Mouse (Mus musculus): Measurements from ENCODE around the gene Pfas. TPM values are rescaled to one million over a fixed set of nuclear protein-coding genes. Genes with fewer than 3 reads are reported as not detected.
A peak's percentile ranks its signal among the peaks of the same experiment; 100 is the strongest.
"Not testable (repeated sequence)": the region's sequence is repeated elsewhere in the genome, so short reads cannot be mapped to it uniquely, and the experiment has no call there.

Gene Pfas
- total and polyA plus RNA-seq, 3 experiments = 16.7 to 28.6 (median 23.7) TPM

DNA sequence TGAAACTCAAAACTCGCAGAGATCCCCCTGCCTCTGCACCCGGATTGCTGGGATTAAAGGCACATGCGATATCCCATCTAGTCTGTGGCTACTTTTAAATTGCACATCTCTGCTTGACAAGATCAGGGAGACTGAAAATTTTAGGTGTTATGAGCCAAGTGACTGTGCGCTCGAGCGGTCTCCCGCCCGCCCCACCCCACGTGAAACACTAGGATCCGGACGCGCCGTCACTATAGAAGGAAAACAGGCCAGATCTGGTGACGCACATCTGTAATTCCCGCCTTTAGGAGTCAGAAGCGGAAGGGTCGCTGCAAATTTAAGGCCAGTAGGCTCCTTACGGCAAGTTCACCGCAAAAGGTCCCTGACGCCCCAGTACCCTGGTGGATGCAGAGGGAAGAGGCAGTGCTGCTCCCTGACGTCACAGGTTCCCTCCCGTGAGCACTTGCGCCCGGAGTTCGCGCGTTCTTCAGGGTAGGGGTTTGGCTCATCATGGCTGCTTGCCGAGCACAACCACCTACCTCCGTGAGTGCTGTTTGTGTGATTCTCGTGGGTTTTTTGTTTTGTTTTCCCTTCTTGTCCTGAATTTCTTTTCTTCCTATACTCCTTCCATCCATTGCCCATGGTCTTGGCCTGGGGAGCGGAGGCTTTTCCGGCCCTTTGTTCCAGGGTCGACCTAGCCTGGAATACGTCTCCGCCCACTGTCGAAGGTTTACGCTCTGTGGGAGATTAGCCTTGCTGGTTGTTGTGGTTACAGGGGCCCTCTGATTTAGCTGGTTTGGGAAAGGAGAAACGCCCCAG lies 7.6 kb upstream of the Pfas start, which contains the start of gene Ctc1:
Gene Ctc1, plus strand, starts transcription at position 268 of the 798 bp plus-strand sequence.
- DNase-seq = peak; percentile 93

DNA sequence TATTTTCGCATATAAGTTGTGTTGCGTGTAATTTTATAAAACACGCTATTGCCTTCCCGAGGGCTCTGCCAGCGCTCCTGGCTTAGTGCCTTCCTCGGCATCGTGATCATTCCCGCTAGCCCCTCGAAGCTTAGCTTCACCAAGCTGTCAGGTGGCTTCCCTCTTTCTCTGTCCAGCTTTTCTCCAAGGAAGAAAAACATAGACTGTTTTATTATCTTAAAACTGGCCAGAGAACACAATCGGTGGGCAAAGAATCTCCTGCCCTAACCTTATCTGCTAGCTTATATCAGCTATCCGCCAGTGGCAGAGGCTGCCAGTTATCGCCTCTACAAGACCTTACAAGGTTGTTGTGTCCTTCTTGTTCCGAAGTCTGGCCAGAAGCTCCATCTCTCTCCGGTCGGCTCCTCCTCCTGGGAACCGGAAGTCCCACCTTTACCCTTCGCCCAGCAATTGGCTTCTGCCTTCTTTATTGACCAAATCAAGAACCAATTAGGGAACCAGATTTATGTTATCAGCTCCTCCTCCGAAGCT lies 3.9 kb upstream of the Pfas start:
- peak; percentile 94 for DNase-seq

DNA sequence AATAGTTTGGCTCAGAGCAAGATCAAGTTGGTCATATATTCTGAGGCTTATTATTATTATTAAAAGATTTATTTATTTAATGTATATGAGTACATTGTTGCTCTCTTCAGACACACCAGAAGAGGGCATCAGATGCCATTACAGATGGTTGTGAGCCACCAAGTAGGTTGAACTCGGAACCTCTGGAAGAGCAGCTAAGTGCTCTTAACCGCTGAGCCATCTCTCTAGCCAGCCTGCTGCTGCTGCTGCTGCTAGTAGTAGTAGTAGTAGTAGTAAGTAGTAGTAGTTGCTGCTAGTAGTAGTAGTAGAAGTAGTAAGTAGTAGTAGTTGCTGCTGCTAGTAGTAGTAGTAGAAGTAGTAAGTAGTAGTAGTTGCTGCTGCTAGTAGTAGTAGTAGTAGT lies 3.2 kb upstream of the Pfas start:
- DNase-seq = not testable (repeated sequence)

DNA sequence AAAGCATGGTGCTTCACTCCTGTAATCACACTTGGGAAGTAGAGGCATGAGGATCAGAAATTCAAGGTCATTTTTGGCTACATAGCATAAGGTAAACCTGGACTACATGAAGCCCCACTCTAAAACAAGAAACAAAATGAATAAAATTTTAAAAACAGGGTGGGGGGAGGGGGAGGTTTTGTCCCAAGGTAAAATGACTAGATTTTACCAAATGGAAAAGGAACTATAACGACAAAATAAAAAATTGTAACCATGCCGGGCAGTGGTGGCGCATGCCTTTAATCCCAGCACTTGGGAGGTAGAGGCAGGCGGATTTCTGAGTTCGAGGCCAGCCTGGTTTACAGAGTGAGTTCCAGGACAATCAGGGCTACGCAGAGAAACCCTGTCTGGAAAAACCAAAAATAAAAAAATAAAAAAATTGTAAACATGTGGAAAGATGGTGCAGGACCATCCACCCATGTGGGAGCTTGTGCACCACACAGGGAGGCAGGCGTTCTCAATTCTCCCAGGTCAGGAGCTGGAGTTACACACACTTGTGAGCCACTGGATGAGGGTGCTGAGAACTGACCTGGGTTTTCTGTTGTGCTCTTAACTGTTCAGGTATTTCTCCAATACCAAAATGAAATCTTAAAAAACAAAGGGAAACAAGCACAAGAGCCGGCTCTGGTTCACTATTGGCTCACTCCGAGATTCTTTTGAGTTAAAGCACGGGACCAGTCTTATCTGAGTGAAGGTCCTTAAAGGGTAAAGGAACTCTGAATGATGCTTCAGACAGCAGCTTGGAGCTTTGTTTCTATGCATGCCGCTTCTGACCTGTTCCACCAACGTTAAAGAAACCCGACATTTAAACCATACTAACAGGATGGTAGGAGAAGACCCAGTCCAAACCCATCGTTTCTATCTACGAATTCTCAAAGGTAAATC lies 2.4 kb upstream of the Pfas start:
- DNase-seq = no peak

DNA sequence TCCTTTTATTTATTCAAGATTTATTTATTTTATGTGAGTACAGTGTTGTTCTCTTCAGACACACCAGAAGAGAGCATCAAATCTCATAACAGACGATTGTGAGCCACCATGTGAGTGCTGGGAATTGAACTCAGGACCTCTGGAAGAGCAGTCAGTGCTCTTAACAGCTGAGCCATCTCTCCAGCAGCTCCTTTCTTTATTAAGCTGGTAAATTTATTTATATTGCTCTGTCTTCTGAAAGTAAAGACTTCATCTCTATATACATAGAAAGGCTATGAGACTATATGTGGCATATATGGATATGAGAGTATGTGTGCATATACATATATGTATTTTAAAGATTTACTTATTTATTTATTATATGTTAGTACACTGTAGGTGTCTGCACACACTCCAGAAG lies 1.2 kb upstream of the Pfas start:
- no peak for DNase-seq

DNA sequence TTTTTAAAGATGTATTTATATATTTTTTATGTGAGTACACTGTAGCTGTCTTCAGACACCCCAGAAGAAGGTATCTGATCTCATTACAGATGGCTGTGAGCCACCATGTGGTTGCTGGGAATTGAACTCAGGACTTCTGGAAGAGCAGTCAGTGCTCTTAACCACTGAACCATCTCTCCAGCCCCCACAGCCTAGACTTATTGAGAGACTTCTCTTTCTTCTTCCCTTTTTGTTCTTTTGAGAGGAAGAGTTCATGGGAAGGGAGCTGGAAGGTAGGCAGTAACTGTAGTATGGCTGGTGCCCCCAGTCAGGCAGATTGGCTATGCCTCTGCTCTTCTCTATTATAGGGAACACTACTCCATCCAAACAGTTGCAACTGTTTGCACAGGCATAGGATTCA lies 1.7 kb downstream of the Pfas start:
- DNase-seq = not testable (repeated sequence)

DNA sequence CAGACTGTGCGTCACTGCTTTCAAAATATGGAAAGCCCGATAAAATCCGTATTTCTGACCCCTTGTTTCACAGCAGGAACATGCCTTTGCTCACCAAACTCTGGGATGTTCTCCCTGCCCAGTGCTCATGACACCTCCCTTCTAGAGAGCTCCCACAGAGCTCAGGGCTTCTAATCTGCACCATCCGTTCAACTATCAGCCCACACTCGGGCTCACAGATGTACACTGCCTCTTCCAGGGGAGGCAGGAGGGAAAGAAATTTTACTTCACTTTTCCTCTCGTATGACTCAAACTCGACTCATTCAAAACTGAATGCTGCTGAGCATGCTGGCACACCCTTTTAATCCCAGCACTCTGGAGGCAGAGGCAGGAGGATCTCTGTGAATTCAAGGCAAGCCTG lies 3.1 kb downstream of the Pfas start:
- DNase-seq = no peak

DNA sequence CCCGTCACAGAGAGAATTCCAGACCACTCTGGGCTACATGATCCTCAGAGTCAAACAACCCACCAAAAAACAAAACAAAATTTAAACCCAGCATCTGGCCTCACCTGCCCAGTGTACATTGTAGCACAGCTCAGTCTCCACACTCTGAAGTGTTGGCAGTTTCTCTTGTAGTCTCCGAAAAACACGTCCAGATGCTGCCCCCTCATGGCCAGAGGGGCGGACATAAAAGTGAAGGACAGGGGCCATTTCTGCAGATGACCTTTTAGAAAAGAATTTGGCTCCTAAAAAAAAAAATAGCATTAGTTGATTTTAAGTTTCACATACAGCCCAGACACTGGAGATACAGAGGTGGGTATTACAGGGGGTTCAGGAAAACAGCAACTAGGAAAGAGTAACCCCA lies 4.7 kb downstream of the Pfas start:
- peak; percentile 69 for DNase-seq

DNA sequence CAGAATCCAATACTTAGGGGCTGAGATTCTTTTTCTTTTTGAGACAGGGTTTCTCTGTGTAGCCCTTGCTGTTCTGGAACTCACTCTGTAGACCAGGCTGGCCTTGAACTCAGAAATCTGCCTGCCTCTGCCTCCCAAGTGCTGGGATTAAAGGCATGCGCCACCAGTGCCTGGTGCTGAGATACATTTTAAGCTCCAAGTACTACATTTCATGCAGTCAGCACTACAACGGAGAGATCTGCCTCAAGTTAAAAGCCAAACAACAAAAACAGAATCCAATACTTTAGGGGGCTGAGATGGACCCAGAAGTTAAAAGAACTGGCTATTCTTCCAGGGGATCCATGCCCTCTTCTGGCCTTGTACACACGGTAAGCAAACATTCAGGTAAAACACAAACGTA lies 5.5 kb downstream of the Pfas start:
- not testable (repeated sequence) for DNase-seq

DNA sequence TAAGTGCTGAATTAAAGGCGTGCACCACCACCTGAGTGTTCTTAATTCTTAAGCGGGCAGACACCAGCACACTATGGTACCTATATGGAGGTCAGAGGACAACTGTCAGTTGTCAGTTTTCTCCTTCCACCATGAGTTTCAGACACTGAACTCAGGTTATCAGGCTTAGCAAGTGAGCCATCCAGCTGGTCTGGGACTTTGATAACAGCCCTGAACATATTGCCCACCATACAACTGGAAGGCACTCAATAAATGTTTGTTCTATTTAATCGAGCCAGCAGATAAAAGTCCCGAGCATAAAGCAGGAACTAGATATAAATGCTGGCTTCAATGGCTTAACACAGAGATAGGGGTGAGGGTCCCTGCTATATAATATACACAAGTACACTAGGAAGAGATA lies 11.2 kb downstream of the Pfas start:
- DNase-seq = no peak

DNA sequence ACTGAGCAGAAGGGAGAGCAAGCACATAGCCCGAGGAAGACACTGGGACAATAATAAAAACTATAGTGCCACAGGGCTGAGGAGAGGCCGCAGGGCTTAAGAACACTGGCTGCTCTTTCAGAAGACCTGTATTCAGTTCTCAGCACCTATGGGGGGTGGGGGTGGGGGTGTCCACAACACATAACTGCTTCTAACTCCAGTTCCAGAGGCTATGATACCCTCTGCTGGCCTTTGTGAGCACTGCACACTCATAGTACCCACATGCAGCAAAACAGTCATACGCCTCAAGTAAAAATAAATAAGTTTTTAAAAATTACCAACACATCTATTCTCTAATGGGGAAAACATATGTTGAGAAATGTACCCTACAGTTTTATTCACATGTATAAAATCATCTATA lies 13.9 kb downstream of the Pfas start:
- DNase-seq = no peak

DNA sequence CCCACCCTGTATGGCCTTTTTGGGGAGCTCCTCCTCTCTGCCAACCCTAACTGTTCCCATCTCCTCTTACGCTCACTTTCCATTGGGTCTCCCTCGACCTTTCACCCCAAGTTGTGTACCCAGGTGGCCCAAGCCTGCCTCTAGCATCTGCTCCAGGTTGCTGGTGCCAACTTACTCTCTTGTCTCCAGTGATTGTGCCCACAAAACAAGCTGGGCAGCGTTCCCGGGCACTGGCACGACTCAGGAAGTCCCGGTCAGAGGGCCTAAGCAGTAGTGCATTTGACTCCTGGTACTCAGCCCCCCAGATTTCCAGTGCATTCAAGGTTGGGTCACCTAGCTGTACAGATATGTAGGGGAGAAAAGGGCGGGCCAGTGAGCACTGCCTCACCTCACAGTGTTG lies 15.1 kb downstream of the Pfas start:
- no peak for DNase-seq

DNA sequence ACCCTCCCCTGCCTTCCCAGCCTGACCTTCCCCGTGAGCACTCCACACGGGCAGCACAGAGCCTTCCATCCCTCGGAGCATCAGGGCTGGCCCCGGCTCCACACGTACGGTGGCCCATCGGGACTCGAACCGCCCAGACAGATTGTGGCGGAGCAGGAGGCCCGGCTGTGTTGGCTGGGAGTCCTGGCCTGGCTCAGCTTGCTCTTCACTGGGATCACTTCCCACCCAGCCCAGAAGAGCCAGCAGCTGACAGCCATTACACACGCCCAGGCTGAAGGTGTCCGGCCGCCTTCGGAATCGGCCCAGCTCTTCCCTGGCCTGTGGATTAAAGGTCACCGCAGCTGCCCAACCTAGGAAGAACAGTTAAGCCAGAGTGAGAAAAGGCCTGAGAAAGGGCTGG lies 19.9 kb downstream of the Pfas start:
- DNase-seq = no peak

DNA sequence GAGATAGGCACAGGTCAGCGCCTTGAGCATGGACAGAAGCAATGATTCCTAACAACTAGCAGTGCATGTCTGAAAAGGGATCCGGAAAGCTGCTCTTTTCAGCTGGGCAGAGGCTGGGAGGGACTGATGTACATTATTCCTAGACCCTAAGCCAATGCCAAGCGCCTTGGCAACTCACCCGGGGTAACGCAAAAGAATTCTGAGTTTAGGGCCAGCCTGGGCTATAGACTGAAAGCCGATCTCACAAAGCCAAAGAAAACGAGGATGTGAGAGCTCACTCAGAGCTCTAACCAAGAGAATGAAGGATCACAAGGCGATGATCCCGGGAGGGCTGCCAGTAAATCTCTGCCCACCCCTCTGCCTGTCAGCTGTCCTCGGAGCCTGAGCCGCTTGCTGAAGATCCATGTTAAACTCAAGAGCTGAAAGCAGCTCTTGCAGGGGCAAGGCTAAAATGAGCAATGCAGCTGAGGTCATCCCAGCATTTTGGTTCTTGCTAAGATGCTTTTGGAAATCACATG lies 20.8 kb downstream of the Pfas start:
- no peak for DNase-seq

DNA sequence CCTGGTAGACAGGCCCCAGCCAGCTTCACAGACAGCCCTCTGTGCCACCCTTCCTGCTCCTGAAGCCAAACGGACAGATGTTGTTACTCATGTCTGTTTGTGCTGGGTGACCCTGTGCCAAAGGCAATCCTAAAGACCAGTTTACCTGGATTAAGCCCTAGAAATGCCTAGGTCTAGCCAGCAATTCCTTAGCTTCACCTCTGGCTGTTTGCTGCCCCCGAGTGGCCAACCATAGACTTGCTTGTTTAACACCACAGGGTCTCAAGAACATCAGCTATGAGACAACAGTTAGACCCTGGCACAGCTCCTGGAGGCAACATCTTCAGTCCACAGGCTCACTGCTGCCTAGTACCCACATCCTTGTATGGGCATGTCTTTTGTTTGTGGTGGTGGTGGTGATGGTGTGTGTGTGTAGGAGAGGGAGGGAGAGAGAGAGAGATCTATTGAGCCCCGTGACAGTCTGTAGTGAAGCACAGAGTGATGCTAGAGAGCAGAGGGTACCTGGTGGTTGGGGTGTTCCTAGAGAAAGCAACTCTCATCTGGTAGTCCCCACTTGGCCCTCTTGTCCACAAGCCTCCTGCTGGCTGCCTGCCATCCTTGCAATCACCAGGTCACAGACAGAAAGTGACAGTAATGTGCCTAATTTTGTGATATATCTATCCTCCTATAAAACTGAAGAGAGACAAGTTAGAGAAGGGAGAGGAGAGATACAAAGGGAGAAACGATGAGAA lies 25.5 kb downstream of the Pfas start:
- peak; percentile 73 for DNase-seq

DNA sequence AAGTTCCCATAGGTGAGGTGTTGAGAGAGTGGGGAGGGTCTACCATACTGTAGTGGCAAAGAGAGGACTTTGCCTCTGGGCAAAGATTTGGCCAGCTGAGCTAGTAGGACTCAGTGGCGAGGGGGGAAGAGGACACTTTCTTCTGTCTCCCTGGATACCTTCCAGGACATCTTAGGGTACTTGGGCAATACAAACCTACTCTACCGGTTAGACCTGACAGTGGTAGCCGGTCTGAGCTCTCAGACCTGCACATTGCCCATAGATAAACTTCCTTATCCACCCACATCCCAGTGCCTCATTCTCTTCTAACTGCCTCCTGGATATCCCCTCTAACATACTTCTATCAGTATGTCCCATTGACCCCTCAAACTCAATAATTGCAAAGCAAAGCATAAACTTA lies 27.3 kb downstream of the Pfas start:
- no peak for DNase-seq

DNA sequence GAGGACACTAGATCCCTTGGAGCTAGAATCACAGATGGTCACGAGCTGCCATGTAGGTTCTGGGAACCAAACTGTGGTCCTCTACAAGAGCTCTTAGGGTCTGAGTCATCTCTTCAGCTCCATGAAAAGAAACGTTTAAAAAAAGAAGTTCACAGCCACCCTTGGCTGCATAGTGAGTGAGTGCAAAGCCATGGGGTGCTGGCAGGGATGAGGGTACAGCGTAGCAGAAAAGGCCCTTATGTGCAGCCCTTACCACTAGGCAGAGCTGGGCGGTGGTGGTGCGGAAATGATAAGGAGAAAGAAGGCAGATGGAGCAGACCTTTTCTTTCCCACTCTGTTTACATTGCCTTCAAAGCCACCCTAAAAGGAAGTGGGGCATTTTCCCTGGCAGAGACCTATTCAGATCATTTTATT lies 28.9 kb downstream of the Pfas start:
- DNase-seq = no peak

DNA sequence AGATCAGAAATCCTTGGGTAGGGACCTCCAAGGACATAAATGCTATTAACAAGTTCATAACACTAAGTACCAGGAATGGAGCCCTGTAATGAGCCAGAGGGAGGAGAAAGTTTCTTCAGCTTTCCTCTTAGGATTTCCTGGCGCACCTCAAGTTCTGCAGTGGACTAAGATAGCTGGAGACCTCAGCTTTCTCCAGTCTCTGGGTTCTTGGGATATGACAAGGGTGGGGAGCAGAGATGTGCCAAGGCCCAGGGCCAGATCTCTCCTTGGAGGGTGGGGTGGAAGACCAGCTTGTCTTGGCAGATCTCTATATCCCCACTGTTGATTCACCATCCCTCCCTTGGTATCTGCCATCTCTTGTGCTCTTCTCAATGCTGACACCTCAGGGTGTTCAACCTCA lies 32.7 kb downstream of the Pfas start:
- no peak for DNase-seq

DNA sequence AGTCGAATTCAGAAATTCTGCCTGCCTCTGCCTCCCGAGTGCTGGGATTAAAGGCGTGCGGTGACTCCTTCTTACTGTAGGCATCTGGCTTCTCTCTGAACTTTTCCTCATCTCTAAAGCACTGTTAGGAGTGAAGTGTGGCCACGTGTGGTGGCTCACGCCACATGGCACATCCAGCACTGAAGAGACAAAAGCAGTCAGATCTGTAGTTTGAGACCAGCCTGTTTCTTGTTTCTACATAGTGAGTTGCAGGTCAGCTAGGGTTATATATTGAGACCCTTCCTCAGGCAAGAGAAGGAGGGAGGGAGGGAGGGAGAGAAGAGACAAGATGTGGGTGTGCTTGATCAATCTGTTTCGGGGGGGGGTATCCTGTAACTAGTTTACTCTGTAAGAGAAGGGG lies 33.2 kb downstream of the Pfas start, which contains the start of gene Rangrf:
Gene Rangrf, minus strand, starts transcription at position 101 of the 400 bp plus-strand sequence.
- DNase-seq = no peak

DNA sequence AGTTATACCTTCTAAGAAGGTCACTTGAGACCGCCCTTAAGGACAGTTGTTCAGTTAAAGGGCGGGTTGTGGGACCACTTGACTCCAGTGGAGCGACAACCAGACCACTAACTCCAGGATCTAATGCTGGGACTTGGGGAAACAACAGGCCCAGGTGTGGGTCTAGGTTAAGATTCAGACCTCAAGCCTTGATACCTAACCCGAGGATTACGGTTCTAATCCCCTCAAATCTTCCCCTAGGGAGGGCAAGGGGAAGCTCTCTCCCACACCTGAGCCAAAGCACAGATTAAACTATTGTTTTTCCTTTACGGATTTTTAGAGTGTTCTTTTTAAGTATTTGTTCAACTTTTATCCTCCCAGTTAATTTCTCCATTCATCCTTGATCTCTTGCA lies 34.2 kb downstream of the Pfas start:
- DNase-seq = no peak

DNA sequence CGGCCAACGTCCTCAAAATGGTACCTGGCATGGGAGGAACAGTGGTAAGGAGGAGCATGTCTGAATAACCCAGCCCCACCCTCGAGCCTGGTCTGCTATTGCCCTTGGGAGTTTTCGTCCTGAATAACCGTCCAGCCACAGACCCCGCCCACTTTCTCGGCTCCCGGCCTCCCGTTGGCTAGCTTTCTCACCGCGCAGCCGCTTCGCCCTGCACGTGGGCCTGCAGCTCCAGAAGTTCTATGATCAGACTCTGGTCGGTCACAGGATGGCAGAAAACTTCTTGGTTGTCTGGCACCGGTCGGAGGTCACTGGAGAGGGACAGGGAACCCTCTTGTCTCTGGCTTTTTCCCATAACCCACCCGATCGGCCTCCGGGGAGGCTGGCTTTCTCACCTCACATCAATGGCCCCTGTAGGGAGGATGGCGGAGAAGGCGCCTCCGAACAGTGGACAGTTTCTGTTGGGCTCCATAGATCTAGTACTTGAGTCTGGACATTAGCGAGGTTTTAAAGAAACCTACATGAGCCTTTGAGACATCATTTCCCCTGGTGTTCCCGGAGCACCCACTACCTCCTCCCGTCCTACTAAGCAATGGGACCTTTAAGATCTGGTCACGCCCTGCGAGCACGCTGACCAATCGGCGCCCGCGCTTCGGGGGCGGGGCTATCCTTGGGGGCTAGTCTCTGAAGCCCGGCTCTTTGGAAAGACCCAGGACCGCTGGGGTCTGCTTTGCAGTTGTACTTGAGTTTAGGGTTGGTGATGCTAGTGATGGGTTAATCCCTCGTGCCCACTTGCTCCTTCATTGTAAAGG lies 34.8 kb downstream of the Pfas start:
- DNase-seq = peak; percentile 95

Data from adrenal gland, adult 2 months (tissue).